Mouse (Mus musculus): Measurements from ENCODE around the gene Adh1.

GRCm38 (mm10) chr3:138316908-138317472, 56.2 kb downstream of the Adh1 start:
- TF ChIP-seq CTCF (IDR thresholded peaks at IDR 0.05; ENCODE audit: control insufficient read depth, insufficient read depth, low read length) (no peak), POLR2A (IDR thresholded peaks at IDR 0.05; ENCODE audit: borderline replicate concordance, control insufficient read depth, low read depth, low read length) (no peak)
